Mouse (Mus musculus): ENCODE results near the gene Rbm46.

- TF ChIP-seq POLR2A (IDR thresholded peaks at IDR 0.05; ENCODE audit: low read depth, low read length) (no peak), CTCF (conservative IDR thresholded peaks at IDR 0.05; ENCODE audit: insufficient read depth, insufficient read length, low read depth, low read length) (no peak)
These were observed 75.8 kb downstream of the Rbm46 start for GRCm38 (mm10) chr3:82800470-82800843.

All from kidney, adult 2 months (tissue).